Mouse (Mus musculus): ENCODE measurements at regions not wholly inside any gene's neighbourhood (a gene's known extent, or its start where the extent isn't known, plus 50 kb on each side); places are given as distances from the start of the nearest gene placed in this dataset.

GRCm38 (mm10) chr12:9924561-9924960, 354.6 kb downstream of the Osr1 start:
- H3K27ac ChIP-seq (ENCODE audit: control insufficient read depth, low read depth, low read length): no peak overlapping the region
- no peaks in the 10 kb centered on the region for H3K9me3 ChIP-seq (replicated peaks; ENCODE audit: insufficient read depth, low read length)
- H3K4me1 ChIP-seq (ENCODE audit: control insufficient read depth in 1 of 2, insufficient read depth in 2 of 2, low read length in 2 of 2): no peaks in the 10 kb centered on the region
- H3K36me3 ChIP-seq (ENCODE audit: control insufficient read depth in 1 of 2, insufficient read depth in 2 of 2, low read length in 2 of 2): no peaks in the 10 kb centered on the region
- no peak overlapping the region for H3K9ac ChIP-seq (ENCODE audit: control insufficient read depth, low read depth, low read length, poor library complexity, severe bottlenecking)
- H3K4me3 ChIP-seq (ENCODE audit: control insufficient read depth in 1 of 2, insufficient read depth in 1 of 2, low read depth in 2 of 2, low read length in 2 of 2): no peak overlapping the region
- no peaks in the 10 kb centered on the region for H3K79me2 ChIP-seq (ENCODE audit: control insufficient read depth, insufficient read depth, low read length, poor library complexity)
- TF ChIP-seq MYB (IDR thresholded peaks at IDR 0.05; ENCODE audit: low read depth, low read length) (no peak), ETS1 (IDR thresholded peaks at IDR 0.05; ENCODE audit: low read depth, low read length) (no peak), GABPA (IDR thresholded peaks at IDR 0.05; ENCODE audit: low read depth, low read length) (no peak), MAFK (IDR thresholded peaks at IDR 0.05; ENCODE audit: borderline replicate concordance, low read depth, low read length) (no peak), USF1 (IDR thresholded peaks at IDR 0.05; ENCODE audit: low read depth, low read length) (no peak), POLR2AphosphoS2 (IDR thresholded peaks at IDR 0.05; ENCODE audit: low read length) (no peak), RAD21 (IDR thresholded peaks at IDR 0.05; ENCODE audit: low read depth, low read length) (no peak), ZC3H11A (IDR thresholded peaks at IDR 0.05; ENCODE audit: low read depth, low read length) (no peak), TBP (IDR thresholded peaks at IDR 0.05; ENCODE audit: low read depth, low read length) (no peak), ZMIZ1 (IDR thresholded peaks at IDR 0.05; ENCODE audit: low read depth, low read length) (no peak)
- no peaks in the 10 kb centered on the region for H3K27me3 ChIP-seq (ENCODE audit: control insufficient read depth in 1 of 2, insufficient read depth in 2 of 2, low read length in 2 of 2)
- no peak for DNase-seq (ENCODE audit: low read depth, low spot score)

GRCm38 (mm10) chr12:9934158-9934557, 364.2 kb downstream of the Osr1 start:
- H3K9ac ChIP-seq (ENCODE audit: control insufficient read depth, low read depth, low read length, poor library complexity, severe bottlenecking): no peak overlapping the region
- H3K27ac ChIP-seq (ENCODE audit: control insufficient read depth, low read depth, low read length): no peak overlapping the region
- H3K27me3 ChIP-seq (ENCODE audit: control insufficient read depth in 1 of 2, insufficient read depth in 2 of 2, low read length in 2 of 2): no peaks in the 10 kb centered on the region
- no peaks in the 10 kb centered on the region for H3K79me2 ChIP-seq (ENCODE audit: control insufficient read depth, insufficient read depth, low read length, poor library complexity)
- H3K9me3 ChIP-seq (replicated peaks; ENCODE audit: insufficient read depth, low read length): no peaks in the 10 kb centered on the region
- no peak overlapping the region for H3K4me3 ChIP-seq (ENCODE audit: control insufficient read depth in 1 of 2, insufficient read depth in 1 of 2, low read depth in 2 of 2, low read length in 2 of 2)
- DNase-seq (ENCODE audit: low read depth, low spot score): no peak
- H3K4me1 ChIP-seq (ENCODE audit: control insufficient read depth in 1 of 2, insufficient read depth in 2 of 2, low read length in 2 of 2): no peaks in the 10 kb centered on the region
- H3K36me3 ChIP-seq (ENCODE audit: control insufficient read depth in 1 of 2, insufficient read depth in 2 of 2, low read length in 2 of 2): no peaks in the 10 kb centered on the region
- TF ChIP-seq USF1 (IDR thresholded peaks at IDR 0.05; ENCODE audit: low read depth, low read length) (no peak), MXI1 (IDR thresholded peaks at IDR 0.05; ENCODE audit: low read depth, low read length) (no peak), RAD21 (IDR thresholded peaks at IDR 0.05; ENCODE audit: low read depth, low read length) (no peak), MAZ (IDR thresholded peaks at IDR 0.05; ENCODE audit: low read depth, low read length) (no peak), SMC3 (IDR thresholded peaks at IDR 0.05; ENCODE audit: low read depth, low read length) (no peak), CTCF (IDR thresholded peaks at IDR 0.05 in 2 of 3, conservative IDR thresholded peaks at IDR 0.05 in 1 of 3; ENCODE audit: control insufficient read depth in 1 of 3, insufficient read depth in 1 of 3, low read depth in 2 of 3, low read length in 3 of 3, poor library complexity in 1 of 3, severe bottlenecking in 1 of 3) (no peak)

- no peaks in the 10 kb centered on the region for H3K79me2 ChIP-seq (ENCODE audit: control insufficient read depth, insufficient read depth, low read length, poor library complexity)
- no peaks in the 10 kb centered on the region for H3K4me1 ChIP-seq (ENCODE audit: control insufficient read depth in 1 of 2, insufficient read depth in 2 of 2, low read length in 2 of 2)
- no peak overlapping the region for H3K4me3 ChIP-seq (ENCODE audit: control insufficient read depth in 1 of 2, insufficient read depth in 1 of 2, low read depth in 2 of 2, low read length in 2 of 2)
- no peaks in the 10 kb centered on the region for H3K27me3 ChIP-seq (ENCODE audit: control insufficient read depth in 1 of 2, insufficient read depth in 2 of 2, low read length in 2 of 2)
- no peak overlapping the region for H3K9ac ChIP-seq (ENCODE audit: control insufficient read depth, low read depth, low read length, poor library complexity, severe bottlenecking)
- H3K36me3 ChIP-seq (ENCODE audit: control insufficient read depth in 1 of 2, insufficient read depth in 2 of 2, low read length in 2 of 2): no peaks in the 10 kb centered on the region
- no peak for DNase-seq (ENCODE audit: low read depth, low spot score)
- H3K9me3 ChIP-seq (replicated peaks; ENCODE audit: insufficient read depth, low read length): no peaks in the 10 kb centered on the region
- no peak overlapping the region for H3K27ac ChIP-seq (ENCODE audit: control insufficient read depth, low read depth, low read length)
- TF ChIP-seq ZKSCAN1 (IDR thresholded peaks at IDR 0.05; ENCODE audit: low read depth, low read length) (no peak), MXI1 (IDR thresholded peaks at IDR 0.05; ENCODE audit: low read depth, low read length) (no peak), RAD21 (IDR thresholded peaks at IDR 0.05; ENCODE audit: low read depth, low read length) (no peak), CHD1 (IDR thresholded peaks at IDR 0.05; ENCODE audit: low read depth, low read length) (no peak)
Measured at GRCm38 (mm10) chr12:9941357-9941756, 371.4 kb downstream of the Osr1 start.

Measured in MEL (cell line).